ENCODE assay signal across 8 mouse cellular contexts in the genomic region with DNA sequence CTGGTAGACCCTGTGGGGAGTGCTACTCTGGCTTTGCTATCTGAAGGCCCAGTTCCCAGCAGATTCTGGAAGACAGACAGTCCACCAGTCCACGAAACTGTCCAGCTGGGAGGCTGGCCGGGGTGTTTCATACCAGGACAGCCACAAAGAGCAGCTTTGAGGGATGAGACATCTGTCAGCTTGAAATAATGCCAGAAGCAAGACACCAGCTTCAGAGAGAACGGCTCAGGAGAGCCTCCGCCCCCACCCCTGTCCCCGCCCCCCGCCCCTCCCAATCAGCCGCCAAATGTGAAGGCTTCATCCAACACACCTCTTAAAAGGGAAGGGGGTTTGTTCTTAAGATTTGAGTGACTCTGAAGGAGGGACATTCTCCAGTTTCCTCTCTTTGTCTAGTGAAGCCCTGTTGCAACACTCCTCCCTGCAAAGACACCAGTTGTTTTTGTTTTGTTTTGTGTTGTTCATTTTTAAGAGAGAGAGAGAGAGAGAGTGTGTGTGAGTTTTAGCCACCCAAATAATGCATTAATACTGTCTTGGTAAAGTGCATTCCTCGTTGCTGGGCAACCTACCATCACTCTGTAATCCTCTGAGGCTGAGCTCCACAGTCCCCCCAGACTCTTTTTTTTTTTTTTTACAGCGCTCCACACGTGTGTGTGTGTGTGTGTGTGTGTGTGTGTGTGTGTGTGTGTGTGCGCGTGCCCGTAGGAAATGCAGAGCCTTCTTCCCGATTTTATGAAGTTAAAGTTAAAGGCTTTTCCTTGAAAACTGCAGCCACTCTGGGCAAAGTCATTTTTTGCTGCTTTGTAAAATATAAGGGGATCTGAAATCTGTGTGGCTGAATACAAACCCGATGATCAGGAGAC.
DNase-seq lines count a peak whose midpoint lies in the region; ATAC-seq lines count a peak whose summit lies in the region.

No protein-coding gene starts in this region.

- no peak overlapping the region for H3K9ac ChIP-seq in intestine, embryonic 14.5 days (ENCODE audit: low read length)
- no peak overlapping the region for H3K9ac ChIP-seq in stomach, embryonic 16.5 days (ENCODE audit: low read length)

- H3K4me2 ChIP-seq in intestine, embryonic 14.5 days (ENCODE audit: low read length), result peak overlapping the region; percentile 35
- peak overlapping the region; percentile 41 for H3K4me2 ChIP-seq in stomach, embryonic 16.5 days (ENCODE audit: low read depth, low read length)

- WGBS in intestine, embryonic 14.5 days, result 9% methylated on average over 15 of the region's 15 CpGs
- 7% methylated on average over 15 of the region's 15 CpGs for WGBS in stomach, embryonic 16.5 days

- peak; percentile 23; the same call in 1 of the 2 replicates for ATAC-seq in frontal cortex, adult (ENCODE audit: low TSS enrichment)
- 0 out of 2 replicates have a peak, but pooled peaks have one; percentile 36 for ATAC-seq in intestine, embryonic 14.5 days (replicated peaks; ENCODE audit: low FRiP score, low TSS enrichment, low read depth)
- peak; percentile 70; the same call in 1 of the 2 replicates for ATAC-seq in stomach, embryonic 16.5 days (ENCODE audit: insufficient read depth, low FRiP score)
- no peak for ATAC-seq in granulocyte monocyte progenitor cell, adult 5-6 weeks (replicated peaks; ENCODE audit: poor library complexity, severe bottlenecking)

- DNase-seq in frontal cortex, postnatal 25 days (ENCODE audit: low spot score in 2 of 2), result no peak
- peak; percentile 77 to 85 for DNase-seq in cerebellum, postnatal 10 days
- peak; percentile 44 for DNase-seq in gastrocnemius, postnatal 25 days
- peak; percentile 61 for DNase-seq in intestine, embryonic 14.5 days (ENCODE audit: low spot score)
- peak; percentile 85 for DNase-seq in lung, postnatal 10 days

- 0 out of 2 replicates have a peak overlapping the region, but pooled peaks have one; percentile 33 for H3K27ac ChIP-seq in intestine, embryonic 14.5 days (ENCODE audit: low read depth)
- H3K27ac ChIP-seq in stomach, embryonic 16.5 days (ENCODE audit: low read length), result no peak overlapping the region

- peaks cover 15% of the 10 kb centered on the region; the same call in 1 of the 2 replicates for H3K4me1 ChIP-seq in intestine, embryonic 14.5 days (replicated peaks; ENCODE audit: control insufficient read depth, insufficient read depth, low read length)
- H3K4me1 ChIP-seq in stomach, embryonic 16.5 days (ENCODE audit: control insufficient read depth, insufficient read depth, low read length), result peaks cover 16% of the 10 kb centered on the region

- no peaks in the 10 kb centered on the region for H3K27me3 ChIP-seq in intestine, embryonic 14.5 days (replicated peaks; ENCODE audit: control insufficient read depth, insufficient read depth, low read length)
- H3K27me3 ChIP-seq in stomach, embryonic 16.5 days (ENCODE audit: control insufficient read depth, insufficient read depth, low read length), result no peaks in the 10 kb centered on the region

- no peak overlapping the region for H3K4me3 ChIP-seq in intestine, embryonic 14.5 days (ENCODE audit: low read depth, low read length)
- no peak overlapping the region for H3K4me3 ChIP-seq in stomach, embryonic 16.5 days (replicated peaks; ENCODE audit: low read length)

- H3K36me3 ChIP-seq in intestine, embryonic 14.5 days (ENCODE audit: control insufficient read depth, insufficient read depth, low read length), result no peaks in the 10 kb centered on the region
- no peaks in the 10 kb centered on the region for H3K36me3 ChIP-seq in stomach, embryonic 16.5 days (ENCODE audit: control insufficient read depth, insufficient read depth, low read length)

- H3K9me3 ChIP-seq in intestine, embryonic 14.5 days (ENCODE audit: control insufficient read depth, low read length), result no peaks in the 10 kb centered on the region
- no peaks in the 10 kb centered on the region for H3K9me3 ChIP-seq in stomach, embryonic 16.5 days (replicated peaks; ENCODE audit: control insufficient read depth, low read length)

Comparison
In these comparisons a context has a peak if more than half of its experiments do, and no peak if none do; other contexts are left out.
1. DNase-seq: peak in cerebellum, postnatal 10 days (2 of 2), gastrocnemius, postnatal 25 days (single experiment), intestine, embryonic 14.5 days (single experiment) and lung, postnatal 10 days (single experiment); none in frontal cortex, postnatal 25 days (0 of 2).